Mouse (Mus musculus) limb, embryonic 15.5 days (tissue): ENCODE results near the gene Nmbr. TPM values are rescaled to one million over a fixed set of nuclear protein-coding genes. Genes with fewer than 3 reads are reported as not detected.

Experiments
- ATAC-seq: fragments of 200-750 bp; cut with Nextera tagmentation; 2 replicates; pipeline ENCODE4 v1.8.0; 2017; ENCODE audit warnings: low read depth, moderate TSS enrichment; ENCODE audit not compliant: insufficient number of reproducible peaks, low FRiP score, low TSS enrichment
- H3K27ac ChIP-seq: fragments of 300-500 bp; sonication (generic); 2 replicates; pipeline ENCODE4 v1.5.1; 2015; ENCODE audit warnings: moderate library complexity, mild to moderate bottlenecking, inconsistent platforms
- H3K27me3 ChIP-seq: fragments of 300-500 bp; sonication (generic); 2 replicates; pipeline ENCODE4 v1.6.1; 2015; ENCODE audit warnings: inconsistent platforms
- H3K36me3 ChIP-seq: fragments of 300-500 bp; sonication (generic); 2 replicates; pipeline ENCODE4 v1.6.1; 2015; ENCODE audit warnings: inconsistent platforms
- H3K4me1 ChIP-seq: fragments of 300-500 bp; sonication (generic); 2 replicates; pipeline ENCODE4 v1.6.1; 2015; ENCODE audit warnings: inconsistent platforms
- H3K4me2 ChIP-seq: fragments of 300-500 bp; sonication (generic); 2 replicates; pipeline ENCODE4 v1.6.1; 2015; ENCODE audit warnings: mild to moderate bottlenecking, inconsistent platforms
- H3K4me3 ChIP-seq: fragments of 300-500 bp; sonication (generic); 2 replicates; pipeline ENCODE4 v1.5.1; 2015; ENCODE audit warnings: mild to moderate bottlenecking, inconsistent platforms
- H3K9ac ChIP-seq: fragments of 300-500 bp; sonication (generic); 2 replicates; pipeline ENCODE4 v1.6.1; 2015; ENCODE audit warnings: inconsistent platforms
- H3K9me3 ChIP-seq: fragments of 300-500 bp; sonication (generic); 2 replicates; pipeline ENCODE4 v1.6.1; 2016; ENCODE audit warnings: inconsistent platforms
- WGBS: fragments of 180-500 bp; shearing (Covaris S2); methylation state at CpG from one replicate; pipeline ENCODE4 v1.1.7; 2015; 5-methylcytosine and 5-hydroxymethylcytosine counted together
- polyA plus RNA-seq: library from polyadenylated mRNA; unstranded; fragments of >200 nt; fragmentation: Nextera tagmentation; extraction: Ambion mirVana; gene quantifications from 2 replicates; pipeline ENCODE4 v1.2.1, GENCODE M21; 2015

Nmbr gene
- polyA plus RNA-seq, 1 experiment from 2014 or later, result not detected

- Histone ChIP-seq H3K4me3 (peak overlapping the region; percentile 38), H3K36me3 (no peaks in the 10 kb centered on the region), H3K9ac (no peak overlapping the region), H3K4me2 (peak overlapping the region; percentile 67), H3K27me3 (peaks cover 12% of the 10 kb centered on the region), H3K27ac (no peak overlapping the region), H3K4me1 (peaks cover 10% of the 10 kb centered on the region), H3K9me3 (no peaks in the 10 kb centered on the region)
- whole genome bisulfite sequencing, result 2% methylated on average over 35 of the region's 35 CpGs
- no peak for ATAC-seq
These were observed 54.5 kb downstream of the Nmbr start for GRCm38 (mm10) chr10:14759665-14760558.

GRCm38 (mm10) chr10:14760618-14761017, 55.2 kb downstream of the Nmbr start:
- peak overlapping the region; percentile 38 for H3K4me3 ChIP-seq
- H3K9ac ChIP-seq, result no peak overlapping the region
- H3K4me2 ChIP-seq, result peak overlapping the region; percentile 67
- WGBS, result 22% methylated on average over 8 of the region's 8 CpGs
- no peak for ATAC-seq
- H3K4me1 ChIP-seq, result peaks cover 10% of the 10 kb centered on the region
- no peaks in the 10 kb centered on the region for H3K36me3 ChIP-seq
- H3K27me3 ChIP-seq, result peaks cover 12% of the 10 kb centered on the region
- no peaks in the 10 kb centered on the region for H3K9me3 ChIP-seq
- H3K27ac ChIP-seq, result no peak overlapping the region

- ATAC-seq, result no peak
- Histone ChIP-seq H3K4me2 (no peak overlapping the region), H3K4me3 (no peak overlapping the region), H3K27me3 (no peaks in the 10 kb centered on the region), H3K27ac (no peak overlapping the region), H3K9ac (no peak overlapping the region), H3K36me3 (no peaks in the 10 kb centered on the region), H3K4me1 (no peaks in the 10 kb centered on the region), H3K9me3 (no peaks in the 10 kb centered on the region)
- 85% methylated on average over 10 of the region's 10 CpGs for WGBS
These were observed 65.0 kb downstream of the Nmbr start for GRCm38 (mm10) chr10:14770227-14770910.

GRCm38 (mm10) chr10:14774499-14774898, 69.1 kb downstream of the Nmbr start:
- no peak for ATAC-seq
- Histone ChIP-seq H3K36me3 (no peaks in the 10 kb centered on the region), H3K27ac (no peak overlapping the region), H3K4me3 (no peak overlapping the region), H3K4me2 (no peak overlapping the region), H3K27me3 (no peaks in the 10 kb centered on the region), H3K4me1 (no peaks in the 10 kb centered on the region), H3K9ac (no peak overlapping the region), H3K9me3 (no peaks in the 10 kb centered on the region)
- WGBS, result 36% methylated on average over 2 of the region's 2 CpGs

GRCm38 (mm10) chr10:14789969-14790368, 84.6 kb downstream of the Nmbr start:
- no peak overlapping the region for H3K9ac ChIP-seq
- H3K4me2 ChIP-seq, result no peak overlapping the region
- no peaks in the 10 kb centered on the region for H3K4me1 ChIP-seq
- H3K9me3 ChIP-seq, result no peaks in the 10 kb centered on the region
- 60% methylated on average over 2 of the region's 2 CpGs for WGBS
- ATAC-seq, result no peak
- H3K27ac ChIP-seq, result no peak overlapping the region
- no peaks in the 10 kb centered on the region for H3K36me3 ChIP-seq
- no peak overlapping the region for H3K4me3 ChIP-seq
- no peaks in the 10 kb centered on the region for H3K27me3 ChIP-seq

GRCm38 (mm10) chr10:14816970-14817369, 111.6 kb downstream of the Nmbr start:
- ATAC-seq, result no peak
- Histone ChIP-seq H3K9me3 (no peaks in the 10 kb centered on the region), H3K9ac (no peak overlapping the region), H3K36me3 (no peaks in the 10 kb centered on the region), H3K27ac (no peak overlapping the region), H3K4me3 (no peak overlapping the region), H3K4me1 (no peaks in the 10 kb centered on the region), H3K4me2 (no peak overlapping the region), H3K27me3 (no peaks in the 10 kb centered on the region)
- WGBS, result 76% methylated on average over 4 of the region's 4 CpGs

Other genes starting within 250 kb of the Nmbr start
- 8.2 and 8.9 TPM in 2 replicates for gene Adgrg6, start 159.9 kb upstream of the Nmbr start, polyA plus RNA-seq
- 89.8 and 92.3 TPM in 2 replicates for gene Vta1, start within 50 bp of the Nmbr start, polyA plus RNA-seq
- gene Gje1, start 12.6 kb downstream of the Nmbr start, polyA plus RNA-seq, result not detected in 2 replicates